Mouse (Mus musculus) megakaryocyte, embryonic 14.5 days (primary cell): Measurements from ENCODE around the gene Eef1g. TPM values are rescaled to one million over a fixed set of nuclear protein-coding genes. Genes with fewer than 3 reads are reported as not detected.
A peak's percentile ranks its signal among the peaks of the same experiment; 100 is the strongest.

Source experiments
- H3K27me3 ChIP-seq: replicated peaks from 2 replicates; pipeline ENCODE3; 2012; ENCODE audit warnings: inconsistent platforms
- H3K36me3 ChIP-seq: replicated peaks from 2 replicates; pipeline ENCODE3; 2012; ENCODE audit warnings: low read length, inconsistent platforms, mixed read lengths
- H3K4me1 ChIP-seq: 2 replicates; pipeline ENCODE4 v1.6.1; 2012; ENCODE audit warnings: inconsistent platforms
- H3K4me3 ChIP-seq: replicated peaks from 2 replicates; pipeline ENCODE3; 2012; ENCODE audit warnings: moderate library complexity, mild to moderate bottlenecking, inconsistent platforms
- H3K9me3 ChIP-seq: 2 replicates; pipeline ENCODE4 v1.6.1; 2012; ENCODE audit warnings: inconsistent platforms
- FLI1 ChIP-seq: IDR thresholded peaks from 2 replicates; pipeline ENCODE4 v1.6.1; 2012; ENCODE audit warnings: low read length, inconsistent platforms, mixed read lengths
- GATA1 ChIP-seq: IDR thresholded peaks from 3 replicates; pipeline ENCODE4 v1.6.1; 2012; ENCODE audit warnings: mixed read lengths, low read length, inconsistent platforms, borderline replicate concordance
- polyA plus RNA-seq: library from polyadenylated mRNA; stranded (reverse); fragments of >175 nt; gene quantifications from 2 replicates; pipeline ENCODE4 v1.2.3, GENCODE M21; 2012; ENCODE audit warnings: low replicate concordance; ENCODE audit not compliant: insufficient read depth

Eef1g gene
- 36.7 and 78.5 TPM in 2 replicates for polyA plus RNA-seq

DNA sequence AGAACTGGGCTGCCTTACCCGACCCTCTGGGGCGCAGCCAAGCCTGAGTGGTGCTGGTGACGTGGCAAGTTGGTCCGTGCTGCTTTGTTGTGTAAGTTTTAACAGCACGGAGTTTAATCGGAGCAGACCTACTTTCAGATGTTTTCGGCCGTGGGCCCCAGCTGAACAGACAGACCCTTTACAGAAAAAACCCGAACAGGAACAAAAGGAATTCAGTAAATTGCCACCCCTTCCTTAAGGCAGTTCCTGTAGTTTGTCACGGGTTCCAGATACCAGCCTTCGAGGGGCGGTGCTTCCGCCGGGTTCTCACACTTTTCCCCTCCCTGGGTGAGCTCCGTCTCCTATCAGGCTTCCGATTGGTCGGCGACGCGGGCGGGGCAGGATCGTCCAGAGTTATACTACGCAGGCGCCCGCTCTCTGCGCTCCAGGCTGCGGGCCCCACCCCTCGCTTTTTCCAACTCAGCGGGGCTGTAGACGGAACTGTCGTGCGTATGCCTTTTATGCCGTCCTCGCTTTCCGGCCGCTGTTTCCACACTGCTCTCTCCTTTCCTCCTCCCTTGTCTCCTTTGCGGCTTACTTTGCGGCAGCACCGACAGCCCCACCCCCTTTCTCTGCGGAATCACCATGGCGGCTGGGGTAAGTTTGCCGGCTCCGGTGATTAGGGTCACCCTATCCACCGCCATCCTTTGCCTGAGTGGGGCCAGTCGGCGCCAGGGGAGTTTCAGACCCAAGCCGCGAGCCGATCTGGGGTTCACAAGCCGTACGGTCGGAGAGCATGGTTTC lies at the start of gene Eef1g:
TSS of gene Eef1g (plus strand) at position 452 of the 783 bp plus-strand sequence.
- TF ChIP-seq FLI1 = 0 out of 2 replicates have a peak, but pooled peaks have one; percentile 27
- no peak for TF ChIP-seq GATA1
- H3K36me3 ChIP-seq = peaks cover 78% of the 10 kb centered on the region
- peak within 1 kb of the TSS; percentile 91 for H3K4me3 ChIP-seq
- peaks cover 52% of the 10 kb centered on the region for H3K4me1 ChIP-seq
- H3K9me3 ChIP-seq = no peaks in the 10 kb centered on the region
- no peaks in the 10 kb centered on the region for H3K27me3 ChIP-seq

GRCm38 (mm10) chr19:8919000-8919399 lies 47.8 kb upstream of the Eef1g start:
- no peaks in the 10 kb centered on the region for H3K27me3 ChIP-seq
- H3K4me1 ChIP-seq = peaks cover 38% of the 10 kb centered on the region
- no peak for TF ChIP-seq GATA1
- no peak for TF ChIP-seq FLI1
- peaks cover 49% of the 10 kb centered on the region for H3K36me3 ChIP-seq
- H3K4me3 ChIP-seq = peak overlapping the region; percentile 7
- no peaks in the 10 kb centered on the region for H3K9me3 ChIP-seq

DNA sequence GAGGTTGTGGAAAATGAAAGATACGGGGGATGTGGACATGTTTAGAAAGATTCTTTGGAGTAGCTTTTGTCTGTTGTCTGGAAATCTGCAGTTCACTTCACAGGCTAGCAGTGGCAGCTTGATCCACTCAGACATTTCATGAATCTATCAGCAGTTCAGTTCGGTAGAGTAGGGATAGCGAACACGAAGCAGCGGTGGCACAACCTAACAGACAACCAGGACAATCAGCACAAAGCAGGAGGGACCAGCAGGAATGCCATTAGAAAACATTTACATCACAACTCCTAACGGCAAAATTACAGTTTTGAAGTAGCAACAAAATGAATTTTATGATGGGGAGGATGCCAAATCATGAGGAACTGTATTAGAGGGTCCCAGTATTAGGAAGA lies 47.2 kb upstream of the Eef1g start:
- Histone ChIP-seq H3K4me3 (peak overlapping the region; percentile 97), H3K36me3 (peaks cover 46% of the 10 kb centered on the region), H3K9me3 (no peaks in the 10 kb centered on the region), H3K27me3 (no peaks in the 10 kb centered on the region), H3K4me1 (peaks cover 38% of the 10 kb centered on the region)
- no peak for TF ChIP-seq GATA1
- TF ChIP-seq FLI1 = no peak

- Histone ChIP-seq H3K27me3 (no peaks in the 10 kb centered on the region), H3K36me3 (peaks cover 43% of the 10 kb centered on the region), H3K4me1 (peaks cover 38% of the 10 kb centered on the region), H3K4me3 (peak within 1 kb of the TSS; percentile 97), H3K9me3 (no peaks in the 10 kb centered on the region)
- TF ChIP-seq FLI1 = peak; percentile 91
- no peak for TF ChIP-seq GATA1
These were observed 46.6 kb upstream of the Eef1g start, which contains the start of gene B3gat3 for GRCm38 (mm10) chr19:8920073-8920736. B3gat3 (plus strand) TSS chr19:8920374.

DNA sequence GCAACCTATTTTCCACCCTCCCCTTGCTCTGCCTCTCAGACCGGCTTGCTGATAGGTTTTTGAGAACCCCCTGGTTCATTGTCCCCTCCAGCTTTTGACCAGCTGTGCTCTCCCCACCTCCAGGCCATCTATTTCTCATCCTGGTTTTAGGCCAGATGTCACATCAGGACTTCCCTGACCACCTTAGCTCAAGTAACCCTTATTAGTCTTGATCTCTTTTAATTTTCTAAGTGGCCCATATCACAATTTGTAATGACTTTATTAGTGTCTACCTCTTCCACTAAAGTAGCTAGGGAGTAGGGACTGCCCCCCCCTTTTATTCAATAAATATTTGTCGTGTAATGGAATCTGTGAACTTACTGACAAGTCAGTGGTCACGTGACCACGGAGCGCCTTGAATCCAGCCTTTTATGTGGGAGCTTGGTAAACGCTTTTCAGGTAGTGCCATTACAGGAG lies 46.0 kb upstream of the Eef1g start:
- TF ChIP-seq FLI1 (no peak), GATA1 (no peak)
- peaks cover 43% of the 10 kb centered on the region for H3K36me3 ChIP-seq
- peak overlapping the region; percentile 97 for H3K4me3 ChIP-seq
- no peaks in the 10 kb centered on the region for H3K9me3 ChIP-seq
- no peaks in the 10 kb centered on the region for H3K27me3 ChIP-seq
- H3K4me1 ChIP-seq = peaks cover 42% of the 10 kb centered on the region

DNA sequence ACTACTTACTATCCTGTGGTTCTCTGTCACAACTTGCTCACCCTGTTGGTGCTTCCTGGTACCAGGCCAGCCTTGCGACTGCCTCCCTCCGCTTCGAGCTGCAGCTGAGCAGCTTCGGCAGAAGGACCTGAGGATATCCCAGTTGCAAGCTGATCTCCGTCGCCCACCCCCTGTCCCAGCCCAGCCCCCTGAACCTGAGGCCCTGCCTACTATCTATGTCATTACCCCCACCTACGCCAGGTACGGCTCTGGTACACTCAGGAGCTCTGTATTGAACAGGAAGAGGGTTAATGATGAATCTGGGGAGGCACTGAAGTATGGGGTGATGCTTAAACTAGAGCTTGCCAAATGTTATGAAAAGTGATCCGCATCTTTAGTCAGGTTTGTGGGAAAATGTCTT lies 45.1 kb upstream of the Eef1g start:
- Histone ChIP-seq H3K36me3 (peaks cover 43% of the 10 kb centered on the region), H3K27me3 (no peaks in the 10 kb centered on the region), H3K9me3 (no peaks in the 10 kb centered on the region), H3K4me3 (peak overlapping the region; percentile 79), H3K4me1 (peaks cover 48% of the 10 kb centered on the region)
- no peak for TF ChIP-seq FLI1
- no peak for TF ChIP-seq GATA1

- no peaks in the 10 kb centered on the region for H3K27me3 ChIP-seq
- H3K4me3 ChIP-seq = no peak overlapping the region
- H3K36me3 ChIP-seq = peaks cover 68% of the 10 kb centered on the region
- no peaks in the 10 kb centered on the region for H3K9me3 ChIP-seq
- TF ChIP-seq FLI1 (no peak), GATA1 (no peak)
- H3K4me1 ChIP-seq = peaks cover 63% of the 10 kb centered on the region
These were observed 40.1 kb upstream of the Eef1g start for GRCm38 (mm10) chr19:8926766-8927165.

- peaks cover 55% of the 10 kb centered on the region for H3K4me1 ChIP-seq
- H3K27me3 ChIP-seq = no peaks in the 10 kb centered on the region
- H3K36me3 ChIP-seq = peaks cover 69% of the 10 kb centered on the region
- H3K9me3 ChIP-seq = no peaks in the 10 kb centered on the region
- no peak for TF ChIP-seq GATA1
- TF ChIP-seq FLI1 = no peak
- H3K4me3 ChIP-seq = no peak overlapping the region
These were observed 38.8 kb upstream of the Eef1g start for GRCm38 (mm10) chr19:8927891-8928525.

DNA sequence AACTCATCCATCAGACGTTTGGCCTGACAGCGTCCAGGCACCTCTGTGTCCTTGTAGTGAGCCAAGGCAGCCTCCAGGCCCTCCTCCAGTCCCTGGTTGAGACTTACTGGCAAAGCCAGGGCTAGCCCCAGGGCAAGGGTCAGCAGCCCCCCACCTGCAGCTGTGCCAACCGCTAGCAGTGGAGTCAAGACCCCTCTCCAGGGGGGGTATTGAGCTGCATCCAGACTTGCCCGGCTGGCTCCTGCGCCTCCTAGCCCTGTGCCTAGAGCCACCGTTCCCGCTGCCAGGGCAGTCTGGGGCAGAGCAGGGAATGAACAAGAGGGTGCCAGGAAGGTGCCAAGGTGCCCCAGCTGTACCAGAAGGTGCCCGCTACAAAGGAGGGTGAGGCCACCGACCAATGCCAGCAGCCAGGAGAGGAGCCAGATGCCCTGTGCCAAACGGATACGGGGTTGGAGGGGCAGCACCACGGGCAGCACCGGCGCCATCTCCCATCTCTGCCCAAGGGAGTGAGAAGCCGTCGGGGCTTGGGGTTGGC lies 38.1 kb upstream of the Eef1g start:
- Histone ChIP-seq H3K4me1 (peaks cover 47% of the 10 kb centered on the region), H3K27me3 (no peaks in the 10 kb centered on the region), H3K36me3 (peaks cover 73% of the 10 kb centered on the region), H3K4me3 (peak overlapping the region; percentile 97), H3K9me3 (no peaks in the 10 kb centered on the region)
- TF ChIP-seq FLI1 = no peak
- TF ChIP-seq GATA1 = no peak
